Mouse (Mus musculus) neural tube, embryonic 11.5 days (tissue): ENCODE results near the gene Rps8. TPM values are rescaled to one million over a fixed set of nuclear protein-coding genes. Genes with fewer than 3 reads are reported as not detected.

ENCODE experiments used
- ATAC-seq: fragments of 200-750 bp; cut with Nextera tagmentation; 2 replicates; pipeline ENCODE4 v1.8.0; 2017; ENCODE audit warnings: moderate number of reproducible peaks, mild to moderate bottlenecking, moderate TSS enrichment, moderate library complexity; ENCODE audit not compliant: insufficient read depth, low FRiP score, low TSS enrichment
- DNase-seq: peaks from one replicate; pipeline ENCODE4 v3.0.0-alpha.2; 2015; ENCODE audit warnings: low spot score
- H3K27ac ChIP-seq: fragments of 300-500 bp; sonication (generic); 2 replicates; pipeline ENCODE4 v1.5.1; 2014; ENCODE audit warnings: low read depth, mild to moderate bottlenecking, low read length
- H3K27me3 ChIP-seq: fragments of 300-500 bp; sonication (generic); 2 replicates; pipeline ENCODE4 v1.6.1; 2014; ENCODE audit warnings: mild to moderate bottlenecking, low read length, mixed read lengths; ENCODE audit not compliant: control insufficient read depth, insufficient read depth
- H3K36me3 ChIP-seq: fragments of 300-500 bp; sonication (generic); 2 replicates; pipeline ENCODE4 v1.6.1; 2014; ENCODE audit warnings: mild to moderate bottlenecking, low read length, moderate library complexity, mixed read lengths; ENCODE audit not compliant: control insufficient read depth, insufficient read depth
- H3K4me1 ChIP-seq: fragments of 300-500 bp; sonication (generic); 2 replicates; pipeline ENCODE4 v1.6.1; 2014; ENCODE audit warnings: low read length, mixed read lengths; ENCODE audit not compliant: control insufficient read depth, insufficient read depth
- H3K4me2 ChIP-seq: fragments of 300-500 bp; sonication (generic); 2 replicates; pipeline ENCODE4 v1.6.1; 2014; ENCODE audit warnings: low read depth, mild to moderate bottlenecking, moderate library complexity
- H3K4me3 ChIP-seq: fragments of 300-500 bp; sonication (generic); 2 replicates; pipeline ENCODE4 v1.5.1; 2014; ENCODE audit warnings: low read depth, low read length
- H3K9ac ChIP-seq: fragments of 300-500 bp; sonication (generic); 2 replicates; pipeline ENCODE4 v1.6.1; 2014; ENCODE audit warnings: mild to moderate bottlenecking, low read length
- H3K9me3 ChIP-seq: fragments of 300-500 bp; sonication (generic); 2 replicates; pipeline ENCODE4 v1.6.1; 2016; ENCODE audit warnings: low read length; ENCODE audit not compliant: control insufficient read depth
- WGBS: fragments of 180-500 bp; shearing (Covaris S2); extraction: QIAGEN DNeasy Blood & Tissue Kit; methylation state at CpG from one replicate; pipeline ENCODE4 v1.1.7; 2014; 5-methylcytosine and 5-hydroxymethylcytosine counted together
- polyA plus RNA-seq: library from polyadenylated mRNA; unstranded; fragments of >200 nt; fragmentation: Nextera tagmentation; extraction: Ambion mirVana; gene quantifications from 2 replicates; pipeline ENCODE4 v1.2.1, GENCODE M21; 2014

Gene Rps8
- polyA plus RNA-seq, 1 experiment from 2014 or later: 818 TPM

DNA sequence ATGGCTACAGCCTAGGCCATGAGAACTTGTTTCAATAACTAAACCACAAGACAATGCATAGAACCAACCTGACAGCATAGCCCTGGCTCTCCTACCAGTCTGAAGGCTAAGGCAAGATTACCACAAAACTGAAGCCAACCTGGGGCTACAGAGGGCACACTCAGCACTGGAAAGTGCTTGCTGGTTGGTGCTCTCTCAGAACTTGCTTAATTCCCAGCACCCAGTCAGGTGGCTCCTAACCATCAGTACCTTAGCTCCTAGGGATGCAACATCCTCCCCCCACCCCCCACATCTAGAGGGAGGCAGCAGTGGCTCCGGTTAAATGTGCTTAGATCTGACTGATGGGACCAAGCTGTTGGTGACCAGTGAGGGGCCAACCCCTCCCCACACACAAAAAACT, 4.6 kb downstream of the Rps8 start:
- Histone ChIP-seq H3K27ac (no peak overlapping the region), H3K9ac (no peak overlapping the region), H3K4me1 (no peaks in the 10 kb centered on the region; the same call in 1 of the 2 replicates), H3K36me3 (peaks cover 25% of the 10 kb centered on the region), H3K4me3 (no peak overlapping the region), H3K27me3 (no peaks in the 10 kb centered on the region), H3K4me2 (no peak overlapping the region), H3K9me3 (no peaks in the 10 kb centered on the region)
- no peak for ATAC-seq
- 85% methylated on average over 1 of the region's 1 CpGs for WGBS
- DNase-seq: no peak

DNA sequence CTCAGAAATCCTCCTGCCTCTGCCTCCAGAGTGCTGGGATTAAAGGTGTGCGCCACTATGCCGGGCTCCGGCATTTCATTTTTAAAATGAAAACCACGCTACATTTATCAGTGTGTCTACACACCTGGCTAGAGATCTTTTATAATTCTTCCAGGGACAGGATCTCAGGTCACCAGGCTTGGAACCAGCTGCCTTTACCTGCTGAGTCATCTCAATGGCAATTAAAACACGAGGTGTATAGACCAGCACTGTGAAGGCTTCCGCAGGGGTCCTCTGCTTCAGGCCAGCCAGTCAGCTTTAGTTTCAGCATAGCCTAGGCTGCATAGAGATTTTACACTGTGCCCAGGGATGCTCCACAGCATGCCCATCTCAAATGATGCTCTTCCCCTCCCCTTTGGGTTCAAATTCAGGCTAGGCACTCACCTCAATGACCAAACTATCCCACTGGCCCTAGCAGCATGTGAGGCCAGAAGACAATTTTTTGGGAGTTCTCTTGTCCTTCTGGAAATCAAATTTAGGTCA, 5.8 kb downstream of the Rps8 start:
- no peak overlapping the region for H3K4me2 ChIP-seq
- no peaks in the 10 kb centered on the region for H3K27me3 ChIP-seq
- H3K9me3 ChIP-seq: no peaks in the 10 kb centered on the region
- H3K27ac ChIP-seq: no peak overlapping the region
- H3K4me1 ChIP-seq: no peaks in the 10 kb centered on the region; the same call in 1 of the 2 replicates
- no peak overlapping the region for H3K9ac ChIP-seq
- ATAC-seq (peak; percentile 21; the same call in 1 of the 2 replicates), DNase-seq (no peak)
- H3K4me3 ChIP-seq: no peak overlapping the region
- peaks cover 25% of the 10 kb centered on the region for H3K36me3 ChIP-seq
- 90% methylated on average over 6 of the region's 6 CpGs for WGBS

DNA sequence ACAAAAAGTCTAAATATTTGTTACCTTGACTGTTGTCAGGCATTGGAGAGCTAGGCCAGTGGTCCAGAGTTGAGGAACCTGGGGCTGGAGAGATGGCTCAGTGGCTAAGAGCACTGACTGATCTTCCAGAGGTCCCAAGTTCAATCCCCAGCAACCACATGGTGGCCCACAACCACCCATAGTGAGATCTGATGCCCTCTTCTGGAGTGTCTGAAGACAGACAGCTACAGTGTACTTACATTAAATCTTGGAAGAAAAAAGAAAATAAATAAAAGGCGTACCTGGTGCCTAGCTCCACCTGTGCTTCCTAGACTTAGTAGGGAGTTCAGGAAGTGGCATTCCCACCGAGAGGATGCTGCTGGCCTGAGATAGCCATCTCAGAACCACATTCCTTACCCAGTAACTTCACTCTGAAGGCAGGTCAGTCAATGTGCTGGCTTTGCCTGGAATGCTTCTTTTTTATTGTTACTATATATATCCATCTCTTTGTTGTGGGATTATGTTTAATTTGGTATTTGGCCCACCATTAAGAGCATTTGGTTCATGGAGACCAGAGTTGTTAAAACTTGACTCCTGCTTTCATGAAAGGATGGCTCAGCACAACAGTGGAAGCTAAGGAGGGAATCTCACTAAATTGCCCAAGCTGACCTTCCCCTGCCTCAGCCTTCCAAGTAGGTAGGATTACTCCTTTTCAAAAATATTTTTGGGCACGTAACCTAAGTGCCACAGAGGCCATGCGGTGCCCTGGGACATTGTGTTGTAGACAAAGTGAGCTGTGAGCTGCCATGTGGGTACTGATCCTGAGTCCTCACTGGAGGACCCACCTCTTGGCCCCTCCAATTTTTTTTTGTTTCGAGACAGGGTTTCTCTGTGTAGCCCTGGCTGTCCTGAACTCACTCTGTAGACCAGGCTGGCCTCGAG, 6.5 kb downstream of the Rps8 start:
- DNase-seq: no peak
- H3K4me2 ChIP-seq: no peak overlapping the region
- H3K9ac ChIP-seq: no peak overlapping the region
- no peak overlapping the region for H3K4me3 ChIP-seq
- H3K27me3 ChIP-seq: no peaks in the 10 kb centered on the region
- H3K4me1 ChIP-seq: no peaks in the 10 kb centered on the region
- ATAC-seq: no peak
- peaks cover 25% of the 10 kb centered on the region for H3K36me3 ChIP-seq
- H3K27ac ChIP-seq: no peak overlapping the region
- WGBS: 68% methylated on average over 6 of the region's 6 CpGs
- no peaks in the 10 kb centered on the region for H3K9me3 ChIP-seq

DNA sequence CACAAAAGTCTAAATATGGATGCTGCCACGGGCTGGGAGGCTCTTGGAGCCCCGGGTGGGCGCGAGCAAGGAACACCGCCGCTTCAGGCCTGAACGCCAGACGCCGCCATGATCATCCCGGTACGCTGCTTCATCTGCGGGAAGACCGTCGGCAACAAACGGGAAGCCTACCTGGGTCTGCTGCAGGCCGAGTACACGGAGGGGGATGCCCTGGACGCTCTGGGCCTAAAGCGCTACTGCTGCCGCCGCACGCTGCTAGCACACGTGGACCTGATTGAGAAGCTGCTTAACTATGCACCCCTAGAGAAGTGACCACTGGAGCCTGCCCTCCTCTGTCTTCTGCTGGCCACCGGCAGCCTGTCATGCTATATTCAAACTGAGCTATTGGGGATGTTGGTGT, 7.2 kb downstream of the Rps8 start:
- Histone ChIP-seq H3K27ac (no peak overlapping the region), H3K9ac (no peak overlapping the region), H3K4me2 (no peak overlapping the region), H3K36me3 (peaks cover 22% of the 10 kb centered on the region), H3K9me3 (no peaks in the 10 kb centered on the region), H3K27me3 (no peaks in the 10 kb centered on the region), H3K4me1 (no peaks in the 10 kb centered on the region), H3K4me3 (no peak overlapping the region; the same call in 1 of the 2 replicates)
- 73% methylated on average over 24 of the region's 24 CpGs for WGBS
- ATAC-seq (no peak), DNase-seq (no peak)

DNA sequence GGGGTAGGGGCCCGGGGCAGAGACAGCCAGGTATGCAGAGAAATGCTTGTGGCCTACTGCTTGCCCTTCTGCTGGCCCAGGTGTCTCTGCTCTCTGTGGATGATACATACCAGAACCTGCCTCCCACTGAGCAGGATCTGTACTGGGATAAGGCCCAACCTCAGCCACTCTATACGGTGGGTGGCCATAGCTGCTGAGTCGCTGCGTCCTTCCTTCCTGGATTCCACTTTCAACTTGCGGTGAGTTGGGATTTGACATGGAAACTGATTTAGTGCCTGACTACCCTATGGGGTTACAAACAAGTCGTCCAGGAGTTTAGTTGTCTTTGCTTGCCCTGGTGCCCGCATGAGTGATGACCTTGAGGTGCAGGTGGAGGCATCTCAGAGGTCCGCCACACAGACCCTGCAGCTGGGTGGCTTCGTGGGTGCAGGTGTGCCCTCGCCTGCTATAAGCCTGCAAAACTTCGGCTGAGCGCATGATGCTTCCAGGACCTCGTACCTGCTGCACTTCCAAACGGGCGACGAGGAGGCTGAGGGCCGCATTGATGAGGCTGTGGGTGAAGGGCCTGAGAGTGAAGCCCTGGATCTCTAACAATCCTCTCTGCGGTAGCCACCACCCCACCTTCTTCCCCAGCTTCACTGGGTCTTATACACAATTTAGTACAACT, 7.9 kb downstream of the Rps8 start:
- no peaks in the 10 kb centered on the region for H3K27me3 ChIP-seq
- H3K4me2 ChIP-seq: no peak overlapping the region
- ATAC-seq (no peak), DNase-seq (no peak)
- no peak overlapping the region for H3K4me3 ChIP-seq
- no peaks in the 10 kb centered on the region for H3K4me1 ChIP-seq
- 86% methylated on average over 18 of the region's 18 CpGs for WGBS
- H3K9me3 ChIP-seq: no peaks in the 10 kb centered on the region
- H3K27ac ChIP-seq: no peak overlapping the region
- no peak overlapping the region for H3K9ac ChIP-seq
- H3K36me3 ChIP-seq: peaks cover 17% of the 10 kb centered on the region

DNA sequence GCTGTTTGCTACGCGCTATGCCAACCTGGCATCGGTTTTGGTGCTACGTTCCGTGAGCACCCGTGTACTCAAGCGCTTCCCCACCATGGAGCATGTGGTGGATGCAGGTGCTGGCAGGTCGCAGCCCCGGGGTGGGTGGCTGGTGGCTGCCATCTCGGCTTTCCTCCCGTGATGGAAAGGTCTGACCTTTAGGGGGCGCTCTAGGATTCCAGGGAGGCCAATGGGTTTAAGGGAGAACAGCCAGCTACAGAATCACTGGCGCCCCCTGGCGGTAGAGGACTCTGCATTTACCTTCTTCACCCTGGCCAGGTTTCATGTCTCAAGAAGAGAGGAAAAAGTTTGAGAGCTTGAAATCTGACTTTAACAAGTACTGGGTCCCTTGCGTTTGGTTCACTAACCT, 9.9 kb downstream of the Rps8 start:
- Histone ChIP-seq H3K9me3 (no peaks in the 10 kb centered on the region), H3K27me3 (no peaks in the 10 kb centered on the region), H3K4me2 (no peak overlapping the region), H3K4me1 (no peaks in the 10 kb centered on the region), H3K4me3 (no peak overlapping the region), H3K27ac (no peak overlapping the region), H3K9ac (no peak overlapping the region), H3K36me3 (peaks cover 7% of the 10 kb centered on the region)
- DNase-seq (peak; percentile 83), ATAC-seq (no peak)
- WGBS: 29% methylated on average over 15 of the region's 15 CpGs

DNA sequence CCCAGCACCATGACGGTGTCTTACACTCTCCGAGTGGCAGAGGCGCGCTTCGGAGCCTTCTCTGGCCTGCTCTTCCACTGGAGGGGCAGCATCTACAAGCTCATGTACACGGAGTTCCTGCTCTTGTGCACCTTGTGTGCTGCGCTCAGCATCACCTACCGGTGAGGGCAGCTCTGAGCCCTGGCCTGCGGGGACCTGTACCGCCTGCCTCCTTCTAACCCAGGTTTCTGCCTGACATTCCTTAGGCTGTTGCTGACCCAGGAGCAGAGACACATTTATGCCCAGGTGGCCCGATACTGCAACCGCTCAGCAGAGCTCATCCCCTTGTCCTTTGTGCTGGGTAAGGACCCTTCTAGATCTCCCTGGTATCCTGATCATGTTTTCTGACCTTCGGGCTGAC, 10.8 kb downstream of the Rps8 start:
- 94% methylated on average over 13 of the region's 13 CpGs for WGBS
- no peak overlapping the region for H3K27ac ChIP-seq
- ATAC-seq (no peak), DNase-seq (no peak)
- H3K9me3 ChIP-seq: no peaks in the 10 kb centered on the region
- no peak overlapping the region for H3K9ac ChIP-seq
- no peaks in the 10 kb centered on the region for H3K27me3 ChIP-seq
- H3K36me3 ChIP-seq: peaks cover 1% of the 10 kb centered on the region; the same call in 1 of the 2 replicates
- no peak overlapping the region for H3K4me2 ChIP-seq
- no peak overlapping the region for H3K4me3 ChIP-seq
- H3K4me1 ChIP-seq: no peaks in the 10 kb centered on the region

DNA sequence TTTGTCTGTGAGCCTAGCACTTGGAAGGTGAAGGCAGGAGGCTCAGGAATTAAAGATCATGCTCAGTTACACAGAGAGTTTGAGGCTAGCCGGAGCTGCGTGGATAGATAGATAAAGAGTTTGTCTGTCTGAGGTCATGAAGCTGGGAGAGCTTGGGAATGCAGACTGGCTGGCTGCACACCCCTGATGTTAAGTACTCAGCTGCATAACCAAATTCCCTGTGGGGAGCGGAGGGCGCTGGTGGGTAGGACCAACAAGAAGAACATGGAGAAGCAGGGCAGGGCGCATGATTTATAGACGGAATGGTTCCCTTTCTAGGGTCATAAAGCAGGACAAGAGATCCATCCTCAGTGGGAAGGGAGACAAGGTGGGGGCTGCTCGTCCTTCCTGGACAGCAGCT, 13.0 kb downstream of the Rps8 start:
- no peak overlapping the region for H3K27ac ChIP-seq
- no peaks in the 10 kb centered on the region for H3K27me3 ChIP-seq
- no peaks in the 10 kb centered on the region for H3K4me1 ChIP-seq
- no peaks in the 10 kb centered on the region for H3K9me3 ChIP-seq
- ATAC-seq: no peak
- no peak for DNase-seq
- no peaks in the 10 kb centered on the region for H3K36me3 ChIP-seq
- H3K4me2 ChIP-seq: no peak overlapping the region
- no peak overlapping the region for H3K4me3 ChIP-seq
- H3K9ac ChIP-seq: no peak overlapping the region
- WGBS: 55% methylated on average over 7 of the region's 7 CpGs
